Comparison of ENCODE assay signal across 8 mouse cellular contexts in genomic region chr11:3163661-3164060, GRCm38 (mm10). TPM values are rescaled to one million over a fixed set of nuclear protein-coding genes. Genes with fewer than 3 reads are reported as not detected.
A peak's percentile ranks its signal among the peaks of the same experiment; 100 is the strongest.
DNase-seq lines count a peak whose midpoint lies in the region; ATAC-seq and TF ChIP-seq lines count a peak whose summit lies in the region.
"Not testable (repeated sequence)": the region's sequence is repeated elsewhere in the genome, so short reads cannot be mapped to it uniquely, and the experiment has no call there.

No protein-coding gene starts in this region.

- not testable (repeated sequence) for H3K4me3 ChIP-seq in heart, postnatal 0 days (ENCODE audit: low read depth, low read length); lung, postnatal 0 days (ENCODE audit: low read depth, low read length)

- not testable (repeated sequence) for H3K4me1 ChIP-seq in heart, postnatal 0 days (ENCODE audit: control insufficient read depth, insufficient read depth); lung, postnatal 0 days (ENCODE audit: insufficient read depth, low read depth, low read length)

- WGBS in heart, postnatal 0 days: 28% methylated on average over 3 of the region's 3 CpGs
- WGBS in lung, postnatal 0 days: 46% methylated on average over 3 of the region's 3 CpGs

- H3K9ac ChIP-seq in heart, postnatal 0 days (replicated peaks; ENCODE audit: low read depth, low read length); lung, postnatal 0 days (replicated peaks; ENCODE audit: low read depth): not testable (repeated sequence)

- not testable (repeated sequence) for H3K36me3 ChIP-seq in heart, postnatal 0 days (replicated peaks; ENCODE audit: control insufficient read depth, insufficient read depth, low read length); lung, postnatal 0 days (ENCODE audit: insufficient read depth, low read length)

- H3K9me3 ChIP-seq in heart, postnatal 0 days (replicated peaks; ENCODE audit: control insufficient read depth, low read length): peaks cover 11% of the 10 kb centered on the region
- not testable (repeated sequence) for H3K9me3 ChIP-seq in lung, postnatal 0 days (ENCODE audit: low read length)

- TF ChIP-seq CTCF in heart, postnatal 0 days (IDR thresholded peaks at IDR 0.05; ENCODE audit: low read depth); lung, postnatal 0 days (IDR thresholded peaks at IDR 0.05): not testable (repeated sequence)

- not testable (repeated sequence) for H3K4me2 ChIP-seq in heart, postnatal 0 days (ENCODE audit: low read depth, low read length); lung, postnatal 0 days (replicated peaks; ENCODE audit: low read depth, low read length)

- H3K27me3 ChIP-seq in heart, postnatal 0 days (ENCODE audit: control insufficient read depth, insufficient read depth, low read length); lung, postnatal 0 days (replicated peaks; ENCODE audit: insufficient read depth, low read length): not testable (repeated sequence)

- not testable (repeated sequence) for H3K27ac ChIP-seq in heart, postnatal 0 days (ENCODE audit: low read depth); lung, postnatal 0 days (ENCODE audit: low read length)

- DNase-seq in CD4-positive helper T cell, adult 2 months (ENCODE audit: low read depth, low spot score): peak; percentile 15
- peak; percentile 41 for DNase-seq in MN1 (ENCODE audit: low spot score)
- peak; percentile 20 for DNase-seq in brain, adult 2 months (ENCODE audit: low read depth, low spot score)
- peak; percentile 70 for DNase-seq in heart, postnatal 0 days (ENCODE audit: low spot score)
- DNase-seq in induced T-regulatory cell, adult 2 months (ENCODE audit: low read depth): peak; percentile 38
- DNase-seq in lung, adult 18-20 months: peak; percentile 72 to 81
- DNase-seq in lung, postnatal 0 days (ENCODE audit: low spot score): peak; percentile 73
- DNase-seq in lung, postnatal 36 days: peak; percentile 80

- not testable (repeated sequence) for TF ChIP-seq EP300 in heart, postnatal 0 days (IDR thresholded peaks at IDR 0.05; ENCODE audit: low read depth); lung, postnatal 0 days (IDR thresholded peaks at IDR 0.05)

- ATAC-seq in heart, postnatal 0 days (ENCODE audit: insufficient read depth, low read depth); lung, postnatal 0 days: not testable (repeated sequence)

RNA-seq across cellular contexts. Expression of gene Sfi1, which starts 29.6 kb away (rescaled TPM):
- 7.1 and 13.2 TPM in 2 replicates for total RNA-seq in heart, postnatal 0 days (2014; rRNA removed; ENCODE audit: low replicate concordance)
- polyA plus RNA-seq in heart, postnatal 0 days (2015; fragmentation: Nextera tagmentation; extraction: Ambion mirVana): 5.3 and 5.4 TPM in 2 replicates
- 7.9 and 8.3 TPM in 2 replicates for polyA plus RNA-seq in lung, postnatal 0 days (2015; fragmentation: Nextera tagmentation; extraction: Ambion mirVana)

RNA-seq across cellular contexts. Expression of gene Eif4enif1, which starts 38.5 kb away (rescaled TPM):
- 34.4 and 58.2 TPM in 2 replicates for total RNA-seq in heart, postnatal 0 days (2014; rRNA removed; ENCODE audit: low replicate concordance)
- 16.9 and 19.0 TPM in 2 replicates for polyA plus RNA-seq in heart, postnatal 0 days (2015; fragmentation: Nextera tagmentation; extraction: Ambion mirVana)
- 17.7 and 19.3 TPM in 2 replicates for polyA plus RNA-seq in lung, postnatal 0 days (2015; fragmentation: Nextera tagmentation; extraction: Ambion mirVana)

Comparison
In these comparisons a context has a peak if more than half of its experiments do, and no peak if none do; other contexts are left out.
1. DNase-seq: peak in every context shown above with its lines; median percentile 80 in lung, postnatal 36 days; 76 in lung, adult 18-20 months; 73 in lung, postnatal 0 days; 70 in heart, postnatal 0 days; 41 in MN1; 38 in induced T-regulatory cell, adult 2 months; 20 in brain, adult 2 months; 15 in CD4-positive helper T cell, adult 2 months.